Mouse (Mus musculus): ENCODE data around the gene Nfia.

The Nfia gene

GRCm38 (mm10) chr4:97784236-97784635 is 11.7 kb downstream of the Nfia start:
- DNase-seq: no peak

- DNase-seq: no peak
Measured at GRCm38 (mm10) chr4:97785547-97786271, 13.2 kb downstream of the Nfia start.

DNA sequence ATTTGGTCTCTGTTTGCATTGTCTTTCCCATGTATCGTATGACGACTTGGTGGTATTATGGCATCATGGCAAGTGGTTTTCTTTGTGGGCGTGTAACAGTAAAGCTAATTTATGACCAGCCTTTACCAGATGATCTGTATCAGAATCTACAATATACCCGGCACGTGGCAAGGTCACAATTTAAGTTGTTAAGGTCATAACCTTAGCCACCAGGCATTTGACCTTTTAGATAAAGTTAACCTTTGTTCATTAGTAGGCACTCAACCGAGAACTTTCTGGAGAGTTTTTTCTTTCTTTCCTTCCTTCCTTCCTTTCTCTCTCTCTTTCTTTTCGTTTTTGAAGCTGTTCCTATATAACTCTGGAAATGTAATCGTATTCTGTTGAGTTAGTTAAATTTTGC is 14.0 kb downstream of the Nfia start:
- DNase-seq: no peak

GRCm38 (mm10) chr4:97787515-97787914 is 15.0 kb downstream of the Nfia start:
- DNase-seq: no peak

DNA sequence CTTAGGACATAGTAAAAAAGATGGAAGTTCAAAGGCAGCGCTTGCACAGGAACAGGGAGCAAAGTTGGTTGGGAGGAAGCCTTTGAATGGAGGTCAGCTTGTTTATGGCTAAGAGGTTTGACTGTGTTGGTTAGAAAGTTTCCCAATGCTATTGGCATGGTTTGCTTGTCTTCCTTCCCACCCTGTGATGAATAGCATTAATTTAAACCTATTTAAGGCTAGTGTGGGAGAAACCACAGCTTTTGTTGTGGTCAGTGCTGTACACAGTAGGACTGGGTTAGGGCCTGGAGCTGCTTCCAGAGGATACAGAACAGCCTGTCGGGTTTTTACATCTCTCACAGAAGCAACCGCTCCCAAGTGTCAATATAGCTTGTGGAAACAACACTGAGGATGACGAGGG is 16.0 kb downstream of the Nfia start:
- DNase-seq: no peak

DNA sequence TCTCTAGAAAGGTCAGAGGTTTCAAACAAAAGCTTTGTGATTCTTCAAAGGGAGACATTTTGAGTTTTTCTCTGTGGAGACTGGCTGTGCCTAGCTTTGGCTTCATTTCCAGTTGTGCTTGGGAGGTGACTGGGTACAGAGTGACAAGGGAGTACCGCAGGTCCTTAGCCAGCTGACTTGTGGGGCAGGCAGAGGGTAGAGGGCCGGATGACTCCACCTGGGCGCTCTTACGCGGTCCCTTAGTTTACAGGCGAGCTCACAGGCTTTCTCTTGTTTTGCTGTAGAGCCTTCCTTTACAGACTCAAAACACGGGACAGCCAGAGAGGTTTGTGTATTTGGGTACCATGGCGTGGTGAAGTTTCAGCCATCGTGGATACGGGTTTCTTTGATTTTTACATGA is 21.4 kb downstream of the Nfia start:
- no peak for DNase-seq

- no peak for DNase-seq
Measured at GRCm38 (mm10) chr4:97794865-97795264, 22.3 kb downstream of the Nfia start.

DNA sequence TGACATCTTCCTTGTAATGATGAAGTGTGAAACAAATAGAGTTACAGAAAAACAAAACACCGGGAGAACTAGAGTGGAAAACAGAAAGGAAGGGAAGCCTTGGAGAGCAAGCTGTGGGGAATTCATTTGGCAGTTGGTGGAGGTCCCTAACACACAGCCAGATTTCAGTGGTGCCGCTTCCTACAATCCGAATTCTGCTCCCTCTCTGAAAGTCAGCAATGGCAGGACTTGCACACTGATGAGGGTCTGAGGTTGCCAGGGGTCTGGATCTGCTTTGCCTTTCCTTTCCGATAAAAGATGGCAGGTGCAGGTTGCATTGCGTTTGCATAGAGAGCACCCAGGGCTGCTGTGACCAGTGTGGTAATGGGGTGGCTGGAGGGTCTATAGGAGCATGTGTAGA is 23.4 kb downstream of the Nfia start:
- DNase-seq: no peak

GRCm38 (mm10) chr4:97796505-97796904 is 24.0 kb downstream of the Nfia start:
- no peak for DNase-seq

DNA sequence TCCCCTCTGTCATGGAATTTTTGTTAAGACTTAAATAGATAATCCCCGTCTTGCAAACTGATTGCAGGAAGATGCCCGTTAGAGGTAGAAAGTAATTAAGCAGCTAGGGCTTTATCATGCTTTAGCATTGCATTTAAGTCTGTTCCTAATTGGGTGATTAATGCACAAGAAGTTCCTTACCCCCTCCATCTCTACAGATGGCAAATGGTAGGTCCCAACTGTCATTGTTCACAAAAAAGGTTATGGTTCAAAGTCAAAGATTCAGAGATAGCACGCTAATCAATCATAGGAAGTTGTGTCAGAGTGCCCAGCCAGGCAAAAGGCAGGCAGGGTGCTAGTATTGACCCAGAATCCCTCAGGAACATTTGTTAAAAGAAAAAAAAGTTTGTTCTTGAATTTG is 31.3 kb downstream of the Nfia start:
- DNase-seq: no peak

GRCm38 (mm10) chr4:97804638-97805037 is 32.1 kb downstream of the Nfia start:
- no peak for DNase-seq

- DNase-seq: no peak
Measured at GRCm38 (mm10) chr4:97805255-97805654, 32.7 kb downstream of the Nfia start.

DNA sequence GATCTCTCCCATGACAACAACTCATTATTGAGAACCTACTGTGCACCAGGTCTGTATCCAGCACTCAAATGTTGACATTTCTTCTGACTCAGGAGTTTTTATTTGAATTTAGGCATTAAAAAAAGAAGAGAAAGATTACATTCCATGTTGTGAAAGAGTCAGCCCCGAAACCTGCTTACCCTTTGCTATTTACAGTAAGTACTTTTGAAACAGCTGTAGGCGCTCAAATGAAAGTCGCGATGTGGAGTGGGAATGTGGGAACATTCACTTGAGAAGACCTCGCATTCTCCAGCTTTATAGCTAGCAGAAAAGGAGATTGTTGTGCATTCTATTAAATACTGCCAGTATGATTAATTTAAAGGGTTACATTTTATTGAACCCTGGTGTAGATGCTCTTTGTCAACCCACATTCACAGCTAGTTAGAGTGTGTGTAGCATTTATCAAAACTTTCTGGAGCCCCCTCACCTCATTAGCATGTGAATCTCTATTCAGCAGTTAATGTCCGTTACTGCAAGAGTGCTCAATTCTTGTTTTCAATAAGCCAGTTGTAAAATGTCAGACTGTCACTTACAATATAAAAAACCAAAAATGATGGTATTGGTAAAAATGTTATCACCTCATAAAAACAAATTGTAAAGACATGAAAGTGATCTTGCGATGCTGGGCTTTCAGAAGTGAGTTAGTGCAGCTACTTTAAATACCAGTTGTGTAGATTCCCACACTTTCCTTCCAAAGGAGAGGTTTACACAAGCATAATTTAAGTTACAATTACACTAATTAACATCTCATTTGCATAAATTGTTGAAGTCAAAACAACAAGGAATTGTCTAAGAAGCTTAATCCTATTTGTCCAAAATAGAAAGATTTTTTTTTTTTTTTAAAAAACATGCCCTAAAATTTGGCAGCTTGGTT is 33.6 kb downstream of the Nfia start:
- no peak for DNase-seq

DNA sequence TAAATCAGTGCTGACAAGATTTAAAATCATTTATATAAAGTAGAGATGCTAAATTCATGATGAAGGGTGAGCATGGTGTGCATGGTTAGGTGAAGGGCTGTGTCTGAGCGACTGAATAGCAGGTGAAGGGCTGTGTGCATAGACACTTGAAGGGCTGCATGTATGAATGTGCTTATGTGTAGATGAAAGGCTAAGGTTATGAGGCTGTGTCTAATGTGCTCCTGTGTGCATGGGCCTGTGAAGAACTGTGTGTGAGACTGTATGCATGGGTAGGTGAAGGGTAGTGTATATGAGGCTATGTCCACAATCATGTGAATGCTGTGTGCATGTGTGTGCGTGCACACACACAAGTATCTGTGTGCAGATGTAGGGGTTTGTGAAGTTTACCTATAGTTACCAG is 34.4 kb downstream of the Nfia start:
- no peak for DNase-seq

DNA sequence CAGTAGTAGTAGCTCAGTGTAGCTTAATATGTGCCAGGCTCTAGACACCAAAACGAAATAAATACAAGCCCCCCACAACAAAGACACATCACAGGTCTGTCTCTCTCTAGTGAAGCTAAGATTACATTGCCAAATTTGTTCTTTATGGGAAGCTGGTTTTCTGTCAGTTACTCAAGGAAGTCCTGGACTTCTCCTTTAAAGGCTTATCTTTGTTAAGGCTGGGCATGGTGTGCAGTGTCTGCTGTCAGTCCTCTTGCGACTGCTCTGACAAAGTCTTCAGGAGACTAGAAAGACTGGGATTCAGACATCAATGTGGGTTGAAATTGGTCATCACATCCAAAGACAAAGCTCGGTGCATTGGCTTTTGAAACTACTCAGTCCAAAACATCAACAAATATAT is 36.4 kb downstream of the Nfia start:
- no peak for DNase-seq

GRCm38 (mm10) chr4:97809582-97810295 is 37.2 kb downstream of the Nfia start:
- no peak for DNase-seq

- no peak for DNase-seq
Measured at GRCm38 (mm10) chr4:97810348-97810939, 37.9 kb downstream of the Nfia start.

- no peak for DNase-seq
Measured at GRCm38 (mm10) chr4:97813035-97813434, 40.5 kb downstream of the Nfia start.

DNA sequence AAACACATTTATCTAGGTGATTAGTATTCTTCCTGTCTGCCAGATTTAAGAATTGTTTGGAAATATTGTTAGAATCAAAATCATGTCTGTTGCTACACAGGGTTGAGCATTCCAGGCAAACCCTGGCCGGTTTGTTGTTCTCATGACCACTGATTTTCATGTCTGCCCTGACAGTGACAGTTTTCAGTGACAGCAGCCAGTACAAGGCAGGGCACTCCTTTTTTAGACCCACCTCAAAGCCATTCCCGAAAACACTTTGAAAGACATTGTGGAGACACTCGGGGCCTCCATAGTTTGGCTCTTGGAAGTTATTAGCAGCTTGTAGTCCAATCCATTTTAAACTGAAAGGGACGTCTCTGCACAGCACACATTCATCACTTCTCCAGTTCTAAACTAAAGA is 41.5 kb downstream of the Nfia start:
- DNase-seq: no peak

DNA sequence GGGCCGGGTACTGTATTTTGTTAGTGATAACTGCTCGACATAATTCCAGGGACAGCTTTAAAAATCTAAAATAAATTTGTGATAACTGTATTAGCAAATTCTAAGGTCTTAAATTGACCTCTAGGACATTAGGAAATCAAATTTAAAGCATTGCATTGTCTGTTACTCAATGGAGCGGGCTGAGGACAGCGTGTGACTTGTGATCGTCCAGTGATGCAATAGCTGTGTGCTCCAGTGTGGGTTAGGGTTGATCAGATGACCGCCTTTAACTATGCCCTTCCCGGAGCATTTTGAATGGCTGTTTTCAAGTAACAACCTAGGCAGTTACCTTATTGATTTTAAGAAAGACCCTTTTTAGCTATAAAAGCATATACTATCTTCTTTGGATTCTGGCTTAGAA is 42.0 kb downstream of the Nfia start:
- DNase-seq: no peak

DNA sequence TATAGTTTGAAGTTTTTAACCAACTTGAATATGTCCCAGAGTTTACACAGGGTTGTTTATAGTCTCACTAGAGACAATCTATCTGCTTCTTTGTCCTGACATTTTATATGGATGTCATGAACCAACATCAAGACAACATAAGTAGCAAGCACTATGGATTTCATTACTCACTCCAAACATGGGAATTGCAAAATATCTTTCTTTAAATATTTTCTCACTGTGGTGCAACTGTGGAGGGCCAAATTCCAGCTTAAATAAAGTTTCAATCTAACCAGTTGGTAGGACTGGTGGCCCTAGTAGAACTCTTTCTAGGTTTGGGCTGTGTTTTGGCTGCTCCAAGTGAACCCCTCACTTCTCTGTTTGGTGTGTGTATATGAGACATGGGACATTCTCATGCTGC is 43.5 kb downstream of the Nfia start:
- DNase-seq: no peak

DNA sequence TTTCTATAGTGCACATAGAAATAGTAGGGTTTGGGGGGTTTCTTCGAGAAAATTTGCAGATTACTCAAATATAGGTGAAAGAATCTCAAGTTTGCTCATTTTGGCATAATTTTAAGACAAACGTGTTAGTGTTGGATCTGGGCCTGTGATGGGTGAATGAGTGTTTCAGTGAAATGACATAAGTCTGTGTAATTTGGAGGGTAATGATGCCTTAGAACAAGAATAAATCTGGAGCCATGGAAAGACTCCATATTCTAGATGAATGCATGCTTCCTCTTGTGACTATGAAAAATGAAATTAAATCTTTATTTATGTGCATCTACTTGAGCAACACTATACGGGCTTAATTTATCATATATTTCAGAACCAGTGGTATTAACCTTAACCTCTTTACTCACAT is 44.2 kb downstream of the Nfia start:
- DNase-seq: no peak

DNA sequence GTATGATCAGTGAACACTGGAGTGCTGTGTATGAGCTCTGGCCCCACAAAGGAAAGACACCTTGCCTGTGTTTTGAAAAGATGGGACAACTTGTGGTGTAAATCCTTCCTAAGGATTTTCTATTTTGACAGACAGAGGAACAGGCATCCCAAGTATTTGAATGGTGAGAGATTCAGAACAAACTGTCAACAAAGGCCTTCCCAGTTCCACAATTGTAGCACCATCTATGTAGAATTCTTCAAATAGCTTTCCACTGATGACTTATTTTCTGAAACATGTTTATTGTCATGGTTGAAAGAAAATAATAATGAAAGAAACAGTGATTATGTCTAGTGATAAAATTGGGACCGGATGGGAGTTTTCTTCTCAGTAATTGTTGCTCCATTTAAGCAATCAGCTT is 45.2 kb downstream of the Nfia start:
- no peak for DNase-seq

Measured in kidney, postnatal 10 days (tissue).